Mouse (Mus musculus) lung, postnatal 0 days (tissue): ENCODE data around the gene Tll1. TPM values are rescaled to one million over a fixed set of nuclear protein-coding genes. Genes with fewer than 3 reads are reported as not detected.

Experiments
- ATAC-seq: fragments of 200-750 bp; cut with Nextera tagmentation; 2 replicates; pipeline ENCODE4 v1.8.0; 2017; ENCODE audit warnings: moderate library complexity
- DNase-seq: peaks from one replicate; pipeline ENCODE4 v3.0.0-alpha.2; 2016; ENCODE audit warnings: low spot score
- H3K27ac ChIP-seq: fragments of 300-500 bp; sonication (generic); 2 replicates; pipeline ENCODE4 v1.5.1; 2014; ENCODE audit warnings: antibody characterized with exemption, mild to moderate bottlenecking, low read length, mixed read lengths
- H3K27me3 ChIP-seq: fragments of 300-500 bp; sonication (generic); replicated peaks from 2 replicates; pipeline ENCODE4 v1.6.1; 2014; ENCODE audit warnings: low read length, mixed read lengths; ENCODE audit not compliant: insufficient read depth
- H3K36me3 ChIP-seq: fragments of 300-500 bp; sonication (generic); 2 replicates; pipeline ENCODE4 v1.6.1; 2014; ENCODE audit warnings: low read length, mixed read lengths; ENCODE audit not compliant: insufficient read depth
- H3K4me1 ChIP-seq: fragments of 300-500 bp; sonication (generic); 2 replicates; pipeline ENCODE4 v1.6.1; 2014; ENCODE audit warnings: antibody characterized with exemption, low read depth, low read length, mixed read lengths; ENCODE audit not compliant: insufficient read depth
- H3K4me2 ChIP-seq: fragments of 300-500 bp; sonication (generic); replicated peaks from 2 replicates; pipeline ENCODE4 v1.6.1; 2014; ENCODE audit warnings: low read depth, mild to moderate bottlenecking, low read length, moderate library complexity, mixed read lengths
- H3K4me3 ChIP-seq: fragments of 300-500 bp; sonication (generic); 2 replicates; pipeline ENCODE4 v1.5.1; 2014; ENCODE audit warnings: low read depth, low read length
- H3K9ac ChIP-seq: fragments of 300-500 bp; sonication (generic); replicated peaks from 2 replicates; pipeline ENCODE4 v1.6.1; 2014; ENCODE audit warnings: low read depth, mild to moderate bottlenecking
- H3K9me3 ChIP-seq: fragments of 300-500 bp; sonication (generic); 2 replicates; pipeline ENCODE4 v1.6.1; 2016; ENCODE audit warnings: low read length, mixed read lengths
- CTCF ChIP-seq: IDR thresholded peaks from 2 replicates; pipeline ENCODE4 v1.5.1; 2016; ENCODE audit warnings: antibody characterized with exemption, mild to moderate bottlenecking
- EP300 ChIP-seq: IDR thresholded peaks from 2 replicates; pipeline ENCODE4 v1.6.1; 2016; ENCODE audit warnings: antibody characterized with exemption, mild to moderate bottlenecking, control low read depth
- WGBS: fragments of 180-500 bp; shearing (Covaris S2); extraction: QIAGEN DNeasy Blood & Tissue Kit; methylation state at CpG from one replicate; pipeline ENCODE4 v1.1.7; 2014; 5-methylcytosine and 5-hydroxymethylcytosine counted together
- polyA plus RNA-seq: library from polyadenylated mRNA; unstranded; fragments of >200 nt; fragmentation: Nextera tagmentation; extraction: Ambion mirVana; gene quantifications from 2 replicates; pipeline ENCODE4 v1.2.1, GENCODE M21; 2015

Tll1 gene
- polyA plus RNA-seq, 1 experiment from 2014 or later = 2.0 TPM

DNA sequence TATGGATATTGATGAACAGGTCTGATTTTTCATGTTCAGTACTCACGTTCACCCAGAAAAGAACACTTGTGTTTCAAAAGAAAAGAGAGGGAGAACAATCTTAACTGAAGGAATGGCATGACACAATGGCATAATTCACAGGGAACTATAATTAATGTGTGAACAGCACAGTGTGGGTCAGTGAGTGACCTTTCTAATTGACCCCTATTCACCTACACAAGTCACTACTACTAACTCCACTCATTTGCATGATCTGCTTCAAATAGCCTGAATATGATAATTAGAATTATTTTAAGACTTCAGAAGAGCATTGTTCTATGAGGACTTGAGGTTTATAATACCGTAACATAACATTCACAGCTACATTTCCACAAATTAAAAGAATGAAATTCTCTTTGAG is 18.2 kb downstream of the Tll1 start:
- DNase-seq = no peak
- Histone ChIP-seq H3K4me2 (no peak overlapping the region), H3K4me1 (no peaks in the 10 kb centered on the region), H3K9me3 (no peaks in the 10 kb centered on the region), H3K9ac (no peak overlapping the region), H3K4me3 (no peak overlapping the region), H3K27ac (no peak overlapping the region), H3K36me3 (no peaks in the 10 kb centered on the region), H3K27me3 (no peaks in the 10 kb centered on the region)
- 81% methylated on average over 2 of the region's 2 CpGs for WGBS
- TF ChIP-seq CTCF (no peak), EP300 (no peak)
- ATAC-seq = no peak

DNA sequence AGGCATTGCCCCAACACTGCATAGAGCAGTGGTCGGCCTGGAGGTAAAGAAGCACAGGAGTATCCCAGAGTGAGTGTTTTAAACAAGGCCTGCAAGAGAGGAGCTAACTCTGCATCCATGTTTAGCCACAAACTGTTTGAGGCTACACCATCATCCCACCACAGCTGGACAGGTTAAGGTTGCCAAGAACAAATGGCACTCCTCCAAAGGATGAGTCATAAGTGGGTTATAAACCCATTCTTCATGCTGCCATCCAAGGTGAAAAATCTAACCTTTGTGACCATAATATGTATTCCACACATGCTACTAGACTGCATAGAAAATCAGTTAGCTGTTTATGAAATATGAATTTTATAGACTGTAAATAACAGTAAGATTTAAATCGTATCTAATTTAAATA is 29.1 kb downstream of the Tll1 start:
- WGBS = 85% methylated on average over 2 of the region's 2 CpGs

GRCm38 (mm10) chr8:64174916-64175315 is 31.2 kb downstream of the Tll1 start:
- H3K9ac ChIP-seq = no peak overlapping the region
- H3K27ac ChIP-seq = no peak overlapping the region
- no peaks in the 10 kb centered on the region for H3K4me1 ChIP-seq
- TF ChIP-seq CTCF (no peak), EP300 (no peak)
- WGBS = 73% methylated on average over 3 of the region's 3 CpGs
- ATAC-seq (no peak), DNase-seq (no peak)
- H3K36me3 ChIP-seq = no peaks in the 10 kb centered on the region
- H3K9me3 ChIP-seq = no peaks in the 10 kb centered on the region
- no peak overlapping the region for H3K4me2 ChIP-seq
- no peak overlapping the region for H3K4me3 ChIP-seq
- no peaks in the 10 kb centered on the region for H3K27me3 ChIP-seq

More for the DNA sequence above, 29.1 kb downstream of the Tll1 start:
- ATAC-seq = no peak
- Histone ChIP-seq H3K27me3 (no peaks in the 10 kb centered on the region), H3K4me3 (no peak overlapping the region), H3K27ac (no peak overlapping the region), H3K9me3 (no peaks in the 10 kb centered on the region), H3K36me3 (no peaks in the 10 kb centered on the region), H3K4me1 (no peaks in the 10 kb centered on the region), H3K4me2 (no peak overlapping the region), H3K9ac (no peak overlapping the region)
- no peak for DNase-seq
- no peak for TF ChIP-seq CTCF
- no peak for TF ChIP-seq EP300

GRCm38 (mm10) chr8:64173759-64174158 is 32.3 kb downstream of the Tll1 start:
- H3K9ac ChIP-seq = no peak overlapping the region
- ATAC-seq (no peak), DNase-seq (no peak)
- no peaks in the 10 kb centered on the region for H3K4me1 ChIP-seq
- H3K4me2 ChIP-seq = no peak overlapping the region
- H3K36me3 ChIP-seq = no peaks in the 10 kb centered on the region
- H3K27me3 ChIP-seq = no peaks in the 10 kb centered on the region
- H3K4me3 ChIP-seq = no peak overlapping the region
- no peak for TF ChIP-seq CTCF
- TF ChIP-seq EP300 = no peak
- no peaks in the 10 kb centered on the region for H3K9me3 ChIP-seq
- H3K27ac ChIP-seq = no peak overlapping the region
- WGBS = 58% methylated on average over 2 of the region's 2 CpGs

GRCm38 (mm10) chr8:64152899-64153891 is 52.9 kb downstream of the Tll1 start:
- no peak for TF ChIP-seq CTCF
- no peak for TF ChIP-seq EP300
- DNase-seq (no peak), ATAC-seq (no peak)
- H3K4me3 ChIP-seq = no peak overlapping the region
- no peaks in the 10 kb centered on the region for H3K36me3 ChIP-seq
- H3K9ac ChIP-seq = no peak overlapping the region
- no peaks in the 10 kb centered on the region for H3K9me3 ChIP-seq
- no peak overlapping the region for H3K27ac ChIP-seq
- 59% methylated on average over 9 of the region's 9 CpGs for WGBS
- no peaks in the 10 kb centered on the region for H3K27me3 ChIP-seq
- H3K4me2 ChIP-seq = no peak overlapping the region
- no peaks in the 10 kb centered on the region for H3K4me1 ChIP-seq

DNA sequence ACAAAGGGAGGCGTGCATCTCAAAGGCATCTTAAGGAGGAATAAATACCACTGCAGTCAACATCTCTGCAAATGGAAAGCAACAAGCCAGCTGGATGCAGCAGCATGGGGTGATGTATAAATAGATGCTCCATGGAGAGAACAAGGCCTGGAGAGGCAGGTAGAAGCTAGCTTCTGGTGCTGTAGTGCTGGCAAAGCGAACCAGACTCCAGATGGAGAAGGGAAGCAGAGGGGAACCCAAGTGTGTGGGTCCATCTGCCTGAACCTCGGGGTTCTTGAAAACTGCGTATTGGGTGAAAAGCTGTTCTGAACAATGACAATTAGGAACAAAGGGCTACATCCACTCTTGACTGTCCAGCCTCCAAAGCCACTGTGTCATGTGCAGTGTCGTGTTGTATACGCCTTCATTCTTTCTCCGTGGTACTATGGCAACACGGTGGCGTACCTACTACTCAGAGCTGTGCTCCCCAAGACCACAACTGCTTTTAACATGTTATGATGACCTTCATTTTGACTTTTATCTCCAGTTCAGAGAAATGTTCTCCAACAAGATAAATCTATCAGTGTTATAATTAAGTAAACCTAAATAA is 53.8 kb downstream of the Tll1 start:
- Histone ChIP-seq H3K27me3 (no peaks in the 10 kb centered on the region), H3K4me2 (no peak overlapping the region), H3K9me3 (no peaks in the 10 kb centered on the region), H3K9ac (no peak overlapping the region), H3K36me3 (no peaks in the 10 kb centered on the region), H3K4me3 (no peak overlapping the region), H3K4me1 (no peaks in the 10 kb centered on the region), H3K27ac (no peak overlapping the region)
- TF ChIP-seq CTCF = no peak
- ATAC-seq = no peak
- DNase-seq = no peak
- 72% methylated on average over 9 of the region's 9 CpGs for WGBS
